Mouse (Mus musculus) CD8-positive naive resting alpha-beta T cell, adult 2 months (primary cell): Measurements from ENCODE around the gene Cdpf1.

Experiments used
- DNase-seq, 2 experiments: peaks; one replicate each; pipeline ENCODE4 v3.0.0; 2022; ENCODE audit warnings: low read depth in 2 of 2, low spot score in 2 of 2

Gene Cdpf1

DNA sequence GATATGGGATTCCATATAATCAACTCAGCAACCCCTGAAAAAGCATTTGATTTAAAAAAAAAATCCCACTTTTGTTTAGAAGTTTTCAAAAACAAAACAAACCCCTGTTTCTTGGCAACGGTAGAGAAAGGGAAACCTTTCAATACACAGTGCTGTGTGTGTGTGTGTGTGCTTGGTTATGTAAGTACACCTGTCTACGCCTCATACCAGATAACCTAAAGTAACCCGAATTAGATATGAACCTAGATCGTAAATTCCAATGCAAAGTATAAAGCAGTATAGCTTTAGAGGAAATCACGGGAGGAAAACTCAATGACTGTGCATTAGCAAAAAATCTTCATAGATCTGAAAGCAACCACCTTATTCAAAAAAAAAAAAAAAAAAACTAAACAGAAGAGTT, 44.8 kb downstream of the Cdpf1 start:
- no peak for DNase-seq

DNA sequence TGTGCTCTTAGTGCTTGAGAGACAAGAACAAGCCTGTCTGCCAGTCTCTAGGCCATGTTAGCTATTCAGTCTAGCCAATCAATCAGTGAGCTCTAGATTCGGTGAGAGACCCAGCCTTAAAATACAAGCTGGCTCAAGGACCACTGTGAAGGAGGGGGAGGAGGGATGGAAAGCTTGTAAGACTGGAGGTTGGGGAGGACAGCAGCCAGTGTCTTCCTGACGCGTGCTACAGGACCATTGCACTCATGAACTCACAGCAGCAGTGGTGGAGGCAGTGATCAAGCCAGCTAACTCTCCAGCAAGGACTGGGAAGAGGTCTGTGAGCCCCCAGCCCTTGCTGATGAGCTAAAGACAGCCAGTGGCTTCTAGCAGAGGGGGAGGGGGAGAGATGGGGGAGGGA, 46.5 kb downstream of the Cdpf1 start:
- no peak for DNase-seq

DNA sequence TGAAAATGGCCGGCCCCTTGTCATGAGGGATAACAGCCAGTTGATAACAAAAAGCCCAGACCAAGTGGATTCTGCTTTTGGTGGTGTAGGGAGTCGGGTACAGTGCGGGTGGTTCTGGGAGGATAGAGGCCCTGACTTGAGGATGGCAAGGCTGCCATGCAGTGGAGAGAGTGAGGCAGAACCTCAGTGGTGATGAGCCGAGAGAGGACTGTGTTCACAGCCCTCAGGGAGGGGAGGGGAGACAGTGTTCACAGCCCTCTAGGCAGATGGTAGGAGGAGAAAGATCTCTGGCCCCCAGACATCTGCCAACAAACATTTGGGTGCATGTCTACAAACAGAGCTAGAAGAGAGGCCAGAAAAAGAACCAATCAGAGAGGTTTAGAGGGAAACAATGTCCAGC, 48.7 kb downstream of the Cdpf1 start:
- DNase-seq: no peak

DNA sequence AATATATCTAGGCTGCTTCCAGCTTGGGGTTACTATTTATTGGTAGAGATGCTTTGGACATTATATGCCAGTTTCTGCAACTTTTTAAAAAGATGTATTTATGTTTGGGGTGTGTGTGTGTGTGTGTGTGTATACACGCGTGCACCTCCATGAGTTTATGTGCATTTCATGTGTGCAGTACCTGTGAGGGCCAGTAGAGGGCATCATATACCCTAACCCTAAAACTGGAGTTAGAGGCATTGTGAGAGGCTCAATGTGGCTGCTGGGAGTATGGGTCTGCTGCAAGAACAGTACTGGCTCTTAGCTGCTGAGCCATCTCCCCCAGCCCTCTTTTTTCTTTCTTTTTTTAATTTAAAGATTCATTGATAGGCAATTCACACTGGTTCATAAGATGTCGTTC, 53.7 kb downstream of the Cdpf1 start:
- DNase-seq: no peak
